Mouse (Mus musculus): Measurements from ENCODE around the gene Polr3gl. TPM values are rescaled to one million over a fixed set of nuclear protein-coding genes. Genes with fewer than 3 reads are reported as not detected.

Polr3gl gene
- polyA plus RNA-seq, 1 experiment from 2014 or later: 26.5 TPM

DNA sequence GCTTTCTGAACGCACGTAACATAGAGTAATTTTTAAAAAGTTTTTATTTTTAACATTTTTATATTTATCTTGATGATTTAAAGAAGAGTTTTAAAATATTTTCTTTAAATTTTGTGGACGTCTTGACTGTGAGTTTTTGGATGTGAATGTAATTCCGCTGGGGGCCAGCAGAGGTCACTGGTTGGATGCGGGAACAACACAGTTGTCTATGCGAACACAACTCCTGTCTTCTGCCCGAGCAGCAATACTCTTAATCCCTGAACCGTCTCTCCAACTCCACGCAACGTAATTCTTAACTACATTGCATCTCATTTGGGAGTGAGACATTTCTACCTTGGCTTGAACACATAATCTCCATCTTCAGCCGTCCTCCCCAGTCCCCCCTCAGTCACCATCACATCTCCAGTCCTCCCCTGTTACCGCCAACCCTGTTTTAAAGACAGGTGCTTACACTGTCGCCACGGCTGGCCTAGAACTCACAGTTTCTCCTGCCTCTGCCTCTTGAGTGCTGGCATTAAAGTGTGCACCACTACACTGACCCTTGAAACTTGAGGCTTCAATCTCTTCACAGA is 46.5 kb downstream of the Polr3gl start:
- no peak overlapping the region for H3K9ac ChIP-seq
- H3K27me3 ChIP-seq (replicated peaks): no peaks in the 10 kb centered on the region
- H3K4me3 ChIP-seq (replicated peaks): no peak overlapping the region
- no peak overlapping the region for H3K27ac ChIP-seq
- ATAC-seq: peak; percentile 66
- H3K4me1 ChIP-seq (replicated peaks): peaks cover 6% of the 10 kb centered on the region; the same call in 1 of the 2 replicates
- H3K9me3 ChIP-seq: no peaks in the 10 kb centered on the region
- no peaks in the 10 kb centered on the region for H3K36me3 ChIP-seq
- no peak overlapping the region; the same call in 1 of the 2 replicates for H3K4me2 ChIP-seq (replicated peaks)
- whole genome bisulfite sequencing: 10% methylated on average over 14 of the region's 14 CpGs

DNA sequence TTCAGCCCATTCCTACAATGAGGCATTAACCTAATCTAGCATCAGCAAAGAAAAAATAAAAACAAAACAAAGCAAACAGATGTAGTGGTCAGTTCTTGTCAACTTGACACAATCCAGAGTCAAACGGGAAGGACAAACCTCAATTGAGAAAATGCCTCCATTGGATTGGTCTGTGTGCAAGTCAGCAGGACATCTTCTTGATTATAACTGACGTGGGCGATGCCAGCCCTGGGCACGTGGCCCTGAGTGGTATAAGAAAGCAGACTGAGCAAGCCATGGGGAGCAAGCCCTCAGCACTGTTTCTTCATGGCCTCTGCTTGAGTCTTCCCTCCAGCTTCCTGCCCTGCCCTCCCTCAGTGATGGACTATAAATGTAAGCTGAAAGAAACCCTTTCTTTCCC is 47.1 kb downstream of the Polr3gl start:
- peaks cover 5% of the 10 kb centered on the region; the same call in 1 of the 2 replicates for H3K4me1 ChIP-seq (replicated peaks)
- ATAC-seq: peak; percentile 15; the same call in 1 of the 2 replicates
- 51% methylated on average over 4 of the region's 4 CpGs for WGBS
- no peak overlapping the region for H3K27ac ChIP-seq
- no peaks in the 10 kb centered on the region for H3K9me3 ChIP-seq
- H3K36me3 ChIP-seq: no peaks in the 10 kb centered on the region
- no peak overlapping the region for H3K4me2 ChIP-seq (replicated peaks)
- no peak overlapping the region for H3K9ac ChIP-seq
- H3K27me3 ChIP-seq (replicated peaks): no peaks in the 10 kb centered on the region
- H3K4me3 ChIP-seq (replicated peaks): no peak overlapping the region

DNA sequence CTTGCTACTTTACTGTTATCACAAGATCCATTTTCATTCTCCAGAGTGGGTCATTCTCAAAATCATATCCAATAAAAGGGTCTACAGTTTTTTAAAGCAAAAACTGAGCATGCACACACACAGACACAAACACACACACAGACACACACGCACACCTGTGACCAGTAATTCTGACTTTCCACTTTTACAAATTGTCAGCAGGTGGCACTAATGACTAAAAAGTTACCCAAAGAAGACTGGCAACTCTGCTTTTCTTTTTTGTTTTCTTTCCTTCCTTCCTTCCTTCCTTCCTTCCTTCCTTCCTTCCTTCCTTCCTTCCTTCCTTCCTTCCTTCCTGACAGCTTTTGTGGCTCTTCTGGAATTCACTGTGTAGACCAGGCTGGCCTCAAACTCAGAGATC is 48.4 kb downstream of the Polr3gl start:
- WGBS: 26% methylated on average over 1 of the region's 1 CpGs
- no peak overlapping the region for H3K9ac ChIP-seq
- H3K4me2 ChIP-seq (replicated peaks): no peak overlapping the region
- no peak for ATAC-seq
- H3K36me3 ChIP-seq: no peaks in the 10 kb centered on the region
- no peak overlapping the region for H3K27ac ChIP-seq
- H3K27me3 ChIP-seq (replicated peaks): no peaks in the 10 kb centered on the region
- H3K4me1 ChIP-seq (replicated peaks): no peaks in the 10 kb centered on the region
- no peak overlapping the region for H3K4me3 ChIP-seq (replicated peaks)
- no peaks in the 10 kb centered on the region for H3K9me3 ChIP-seq

DNA sequence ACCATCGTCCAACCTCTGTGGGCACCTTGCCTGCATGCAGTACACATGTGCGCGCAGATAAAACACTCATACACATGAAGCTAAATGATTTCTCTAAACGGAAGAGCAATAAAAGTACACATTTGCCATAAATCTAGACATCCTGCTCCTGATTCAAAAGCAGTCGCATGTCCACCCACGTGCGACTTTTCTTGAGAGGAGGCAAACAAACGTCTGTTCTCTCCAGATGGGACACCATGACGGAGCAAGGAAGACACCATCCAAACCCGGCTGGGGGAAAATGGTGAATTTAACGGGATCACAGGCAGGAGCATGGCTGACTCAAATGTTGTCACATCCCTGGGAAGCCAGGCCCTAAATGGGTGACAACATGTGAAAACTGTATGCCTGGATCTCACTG is 50.6 kb downstream of the Polr3gl start:
- Histone ChIP-seq H3K4me2 (replicated peaks) (no peak overlapping the region), H3K36me3 (no peaks in the 10 kb centered on the region), H3K27me3 (replicated peaks) (no peaks in the 10 kb centered on the region), H3K4me1 (replicated peaks) (no peaks in the 10 kb centered on the region), H3K9ac (no peak overlapping the region), H3K4me3 (replicated peaks) (no peak overlapping the region), H3K27ac (no peak overlapping the region), H3K9me3 (no peaks in the 10 kb centered on the region)
- 78% methylated on average over 11 of the region's 11 CpGs for WGBS
- ATAC-seq: no peak

DNA sequence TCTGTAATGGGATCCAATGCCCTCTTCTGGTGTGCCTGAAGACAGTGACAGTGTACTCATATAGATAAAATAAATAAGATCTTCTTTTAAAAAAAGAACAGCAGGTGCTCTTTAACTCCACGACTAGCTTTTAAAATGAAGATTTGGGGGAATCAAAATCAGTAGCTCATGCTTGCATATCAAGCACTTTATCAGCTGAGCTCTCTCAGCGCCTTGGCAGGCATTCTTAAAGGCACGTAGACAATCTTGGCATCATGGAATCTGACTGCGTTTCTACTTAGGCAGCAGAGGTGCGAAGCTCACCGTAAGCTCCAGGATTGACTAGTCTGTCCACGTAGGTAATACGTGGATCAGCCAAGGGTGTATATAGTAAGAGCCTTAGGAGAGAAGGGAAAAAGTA is 51.4 kb downstream of the Polr3gl start:
- no peaks in the 10 kb centered on the region for H3K27me3 ChIP-seq (replicated peaks)
- no peak overlapping the region for H3K27ac ChIP-seq
- WGBS: 79% methylated on average over 8 of the region's 8 CpGs
- no peak overlapping the region for H3K4me3 ChIP-seq (replicated peaks)
- ATAC-seq: no peak
- no peaks in the 10 kb centered on the region for H3K9me3 ChIP-seq
- H3K4me2 ChIP-seq (replicated peaks): no peak overlapping the region
- H3K4me1 ChIP-seq (replicated peaks): no peaks in the 10 kb centered on the region
- H3K36me3 ChIP-seq: no peaks in the 10 kb centered on the region
- no peak overlapping the region for H3K9ac ChIP-seq

DNA sequence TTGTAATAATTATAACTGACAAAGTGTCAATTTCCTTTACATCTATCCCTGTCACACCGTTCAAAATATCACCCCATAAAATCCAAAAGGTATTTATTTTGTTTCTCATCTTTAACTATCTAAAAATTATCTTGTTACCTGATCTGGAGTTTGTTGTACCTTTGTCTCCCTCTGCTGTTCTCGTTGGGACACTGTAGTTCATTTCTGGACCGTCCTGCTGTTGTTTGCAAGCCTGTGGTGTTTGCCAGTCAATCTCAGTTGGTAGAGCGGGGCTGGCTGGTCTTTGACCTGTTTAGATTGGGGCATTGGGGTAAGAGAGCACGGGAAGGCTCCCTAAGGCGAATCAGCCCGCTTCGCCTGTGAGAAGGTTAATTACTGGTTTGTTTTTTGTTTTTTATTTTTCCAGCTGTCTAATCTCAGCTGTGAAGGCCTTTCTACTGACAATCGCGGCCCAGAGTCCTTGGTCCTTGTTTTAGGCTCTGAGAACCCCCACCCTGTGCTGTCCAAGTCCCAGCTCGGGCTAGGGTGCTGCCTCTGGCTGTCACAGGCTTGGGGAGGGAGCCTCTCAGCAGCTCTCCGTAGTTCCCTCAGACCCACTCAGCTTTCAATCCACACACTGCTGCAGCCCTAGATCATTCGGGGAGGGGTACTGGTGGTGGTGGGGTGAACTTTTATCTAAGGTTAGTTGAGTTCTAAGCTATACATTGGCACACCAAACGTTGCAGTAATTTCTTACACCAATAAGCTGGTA is 52.5 kb downstream of the Polr3gl start:
- no peak overlapping the region for H3K4me2 ChIP-seq (replicated peaks)
- H3K9ac ChIP-seq: no peak overlapping the region
- H3K27me3 ChIP-seq (replicated peaks): no peaks in the 10 kb centered on the region
- H3K27ac ChIP-seq: no peak overlapping the region
- H3K36me3 ChIP-seq: no peaks in the 10 kb centered on the region
- no peak overlapping the region for H3K4me3 ChIP-seq (replicated peaks)
- WGBS: 21% methylated on average over 14 of the region's 14 CpGs
- H3K9me3 ChIP-seq: no peaks in the 10 kb centered on the region
- no peak for ATAC-seq
- no peaks in the 10 kb centered on the region for H3K4me1 ChIP-seq (replicated peaks)

DNA sequence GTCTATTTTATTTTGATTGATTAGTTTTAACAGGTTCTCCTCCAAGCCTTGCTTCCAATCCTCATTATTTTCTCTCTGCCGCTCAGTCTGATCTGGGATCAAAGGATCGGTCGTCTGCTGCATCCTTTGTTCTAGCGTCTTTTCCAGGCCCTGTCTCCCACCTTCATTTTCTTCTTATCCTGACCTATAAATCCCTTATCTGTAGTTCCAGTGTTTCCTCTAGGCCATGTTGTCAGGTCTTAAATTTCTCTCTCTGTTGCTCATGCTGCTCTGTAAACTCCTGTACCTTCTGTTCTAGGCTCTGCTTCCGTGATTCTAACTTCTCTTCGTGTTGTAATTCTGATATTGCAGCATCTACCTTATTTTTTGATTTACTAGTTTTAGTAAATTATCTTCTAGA is 53.2 kb downstream of the Polr3gl start:
- Histone ChIP-seq H3K4me2 (replicated peaks) (no peak overlapping the region), H3K9me3 (no peaks in the 10 kb centered on the region), H3K27ac (no peak overlapping the region), H3K9ac (no peak overlapping the region), H3K4me3 (replicated peaks) (no peak overlapping the region), H3K36me3 (no peaks in the 10 kb centered on the region), H3K27me3 (replicated peaks) (no peaks in the 10 kb centered on the region), H3K4me1 (replicated peaks) (no peaks in the 10 kb centered on the region)
- WGBS: 48% methylated on average over 6 of the region's 6 CpGs
- no peak for ATAC-seq

DNA sequence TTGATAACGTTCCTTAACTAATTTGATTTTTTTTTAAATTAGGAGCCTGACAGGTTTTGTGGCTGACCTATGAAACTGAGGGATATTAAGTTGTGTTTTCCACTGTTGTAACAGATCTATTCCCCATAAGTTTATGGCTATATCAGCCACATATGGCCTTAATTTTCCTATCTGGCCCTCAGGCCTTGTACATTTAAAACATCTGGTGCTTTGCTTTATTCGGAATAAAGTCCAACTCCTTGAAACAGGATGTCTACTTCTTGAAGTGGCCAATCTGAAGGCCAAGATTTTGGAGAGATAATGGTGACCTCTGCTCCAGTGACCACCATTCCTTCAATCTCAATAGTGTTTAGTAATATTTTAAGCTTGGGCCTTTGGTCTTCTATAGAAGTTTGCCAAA is 54.7 kb downstream of the Polr3gl start:
- H3K9me3 ChIP-seq: no peaks in the 10 kb centered on the region
- WGBS: 73% methylated on average over 2 of the region's 2 CpGs
- no peak for ATAC-seq

DNA sequence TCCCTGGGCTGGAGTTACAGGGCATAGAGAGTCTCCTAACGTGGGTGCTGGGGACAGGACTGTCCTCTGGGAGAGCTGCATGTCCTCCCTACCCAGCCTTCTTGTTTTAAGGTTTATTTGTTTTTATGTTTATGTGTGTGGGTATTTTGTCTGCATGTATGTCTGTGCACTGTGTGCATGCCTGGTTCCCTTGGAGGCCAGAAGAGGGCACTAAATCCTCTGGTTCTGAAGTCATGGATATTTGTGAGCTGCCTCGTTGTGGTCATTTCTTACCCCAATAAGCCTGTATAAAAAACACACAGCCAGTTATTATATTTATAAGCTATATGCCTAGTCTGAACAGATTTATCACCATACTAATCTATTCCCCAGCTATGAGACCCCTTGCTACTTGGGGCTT is 59.7 kb downstream of the Polr3gl start:
- Histone ChIP-seq H3K4me3 (replicated peaks) (no peak overlapping the region), H3K9me3 (no peaks in the 10 kb centered on the region)
- 60% methylated on average over 2 of the region's 2 CpGs for WGBS

More for the DNA sequence above, 54.7 kb downstream of the Polr3gl start:
- Histone ChIP-seq H3K4me2 (replicated peaks) (no peak overlapping the region), H3K4me1 (replicated peaks) (no peaks in the 10 kb centered on the region), H3K9ac (no peak overlapping the region), H3K4me3 (replicated peaks) (no peak overlapping the region), H3K27ac (no peak overlapping the region), H3K27me3 (replicated peaks) (no peaks in the 10 kb centered on the region), H3K36me3 (no peaks in the 10 kb centered on the region)

DNA sequence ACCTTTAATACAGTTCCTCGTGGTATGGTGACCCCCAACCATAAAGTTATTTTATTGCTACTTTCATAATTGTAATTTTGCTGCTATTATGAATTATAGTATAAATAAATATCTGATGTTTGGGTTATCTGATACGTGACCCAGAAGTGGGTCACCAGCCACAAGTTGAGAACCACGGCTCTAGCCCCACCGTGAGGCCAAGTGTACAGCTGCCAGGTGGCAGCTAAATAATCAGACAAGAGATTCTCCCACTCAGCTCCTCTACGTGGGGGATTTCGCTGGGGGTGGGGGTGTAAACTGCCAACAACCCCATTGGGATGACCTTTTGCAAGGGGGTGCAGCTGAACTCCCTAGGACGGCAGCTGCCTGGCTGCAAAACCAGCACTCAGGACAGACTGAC is 61.9 kb downstream of the Polr3gl start:
- H3K9ac ChIP-seq: no peak overlapping the region
- no peak for ATAC-seq
- no peaks in the 10 kb centered on the region for H3K9me3 ChIP-seq
- 54% methylated on average over 7 of the region's 7 CpGs for WGBS
- H3K36me3 ChIP-seq: no peaks in the 10 kb centered on the region
- H3K4me1 ChIP-seq (replicated peaks): peaks cover 3% of the 10 kb centered on the region
- peaks cover 20% of the 10 kb centered on the region for H3K27me3 ChIP-seq (replicated peaks)
- no peak overlapping the region for H3K4me2 ChIP-seq (replicated peaks)
- no peak overlapping the region for H3K27ac ChIP-seq
- H3K4me3 ChIP-seq (replicated peaks): no peak overlapping the region

More for the DNA sequence above, 59.7 kb downstream of the Polr3gl start:
- Histone ChIP-seq H3K9ac (no peak overlapping the region), H3K4me1 (replicated peaks) (no peaks in the 10 kb centered on the region), H3K27me3 (replicated peaks) (no peaks in the 10 kb centered on the region), H3K4me2 (replicated peaks) (no peak overlapping the region), H3K36me3 (no peaks in the 10 kb centered on the region), H3K27ac (no peak overlapping the region)
- ATAC-seq: no peak

DNA sequence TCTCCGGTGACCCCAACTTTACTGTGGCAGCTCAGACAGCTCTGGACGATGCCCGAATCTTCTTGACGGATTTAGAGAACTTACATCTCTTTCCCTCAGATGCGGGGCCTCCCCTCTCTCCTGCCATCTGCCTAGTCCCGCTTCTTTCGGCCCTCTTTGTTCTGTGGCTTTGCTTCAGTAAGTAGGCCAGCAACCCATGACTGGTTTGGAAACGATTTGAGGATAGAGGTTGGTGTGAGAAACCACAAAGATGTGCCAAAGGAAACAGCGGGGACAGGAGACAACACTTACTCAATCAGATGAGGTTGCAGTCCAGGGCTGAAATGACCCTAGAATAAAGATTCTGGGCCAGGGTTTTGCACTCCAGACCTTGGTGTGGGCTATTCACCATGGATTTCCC is 65.5 kb downstream of the Polr3gl start:
- 52% methylated on average over 9 of the region's 9 CpGs for WGBS
- Histone ChIP-seq H3K27ac (no peak overlapping the region), H3K9ac (no peak overlapping the region), H3K9me3 (no peaks in the 10 kb centered on the region), H3K27me3 (replicated peaks) (peaks cover 35% of the 10 kb centered on the region), H3K4me2 (replicated peaks) (no peak overlapping the region), H3K4me1 (replicated peaks) (peaks cover 8% of the 10 kb centered on the region), H3K36me3 (no peaks in the 10 kb centered on the region), H3K4me3 (replicated peaks) (no peak overlapping the region)
- ATAC-seq: no peak

All from intestine, embryonic 15.5 days (tissue).